Comparison of ENCODE assay signal across 12 mouse cellular contexts in genomic region chr4:94356982-94357381, GRCm38 (mm10).
"Had no signal": no experiment of that assay in that cellular context is flagged by ENCODE, and none has a peak within 500 bp of the region (broad histone marks: within the 10 kb centered on the region; RNA-seq: fewer than 3 reads in every experiment).

No protein-coding gene starts in this region.

- DNase-seq: kidney, adult 11 months; kidney, postnatal 10 days; layer of hippocampus, postnatal 36 days; left cerebral cortex, postnatal 4 days; lung, adult 2 months; lung, postnatal 36 days; thymus, postnatal 4 days had no signal

- H3K27me3 ChIP-seq: limb, embryonic 13.5 days; liver, embryonic 15.5 days; midbrain, embryonic 13.5 days had no signal

- H3K4me2 ChIP-seq: limb, embryonic 13.5 days; liver, embryonic 15.5 days; midbrain, embryonic 13.5 days had no signal

- ATAC-seq: lung, postnatal 0 days; midbrain, embryonic 13.5 days had no signal

- H3K36me3 ChIP-seq: limb, embryonic 13.5 days; liver, embryonic 15.5 days; midbrain, embryonic 13.5 days had no signal

- H3K4me1 ChIP-seq: limb, embryonic 13.5 days; liver, embryonic 15.5 days had no signal

- H3K9ac ChIP-seq: limb, embryonic 13.5 days; liver, embryonic 15.5 days; midbrain, embryonic 13.5 days had no signal

- H3K27ac ChIP-seq: limb, embryonic 13.5 days; liver, embryonic 15.5 days; midbrain, embryonic 13.5 days; stomach, postnatal 0 days had no signal

- H3K9me3 ChIP-seq: limb, embryonic 13.5 days; liver, embryonic 15.5 days; midbrain, embryonic 13.5 days had no signal

- H3K4me3 ChIP-seq: limb, embryonic 13.5 days; liver, embryonic 15.5 days; midbrain, embryonic 13.5 days had no signal
